Mouse (Mus musculus): ENCODE results near the gene Aspn. TPM values are rescaled to one million over a fixed set of nuclear protein-coding genes. Genes with fewer than 3 reads are reported as not detected.
"Not testable (repeated sequence)": the region's sequence is repeated elsewhere in the genome, so short reads cannot be mapped to it uniquely, and the experiment has no call there.

The Aspn gene
- polyA plus RNA-seq, 1 experiment = 5.0 TPM

DNA sequence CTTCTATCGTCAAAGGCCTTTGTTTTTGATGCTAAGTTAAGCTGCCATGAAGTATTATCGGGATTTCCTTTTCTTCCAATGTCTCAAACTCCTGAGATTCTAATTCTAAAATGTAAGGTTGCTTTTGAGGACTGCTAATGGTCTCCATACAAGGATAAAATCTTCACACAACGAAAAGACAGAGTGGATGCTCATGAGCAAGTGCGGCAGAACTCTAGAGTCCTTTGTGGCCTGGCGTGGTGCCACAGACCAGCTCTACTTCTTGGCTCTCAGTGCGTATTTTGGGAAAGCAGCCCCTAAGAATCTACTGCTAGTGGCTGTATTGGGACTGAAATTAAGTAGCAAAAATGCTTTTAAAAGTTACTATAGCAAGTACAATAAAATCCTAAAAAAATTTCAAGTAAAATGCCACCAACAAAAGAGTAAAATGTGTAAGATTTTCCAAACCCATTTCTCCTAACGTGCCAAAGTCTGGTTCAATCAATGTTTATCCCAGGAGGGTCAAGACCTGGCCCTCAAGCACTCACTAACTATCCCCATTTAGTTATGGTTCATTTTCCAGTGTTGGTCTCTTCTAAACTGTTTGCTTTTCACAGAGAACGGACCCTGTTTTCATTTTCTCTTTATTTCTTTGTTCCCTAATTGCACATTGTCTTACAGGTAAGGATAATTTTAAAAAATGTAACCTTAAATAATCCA is 40.2 kb downstream of the Aspn start:
- DNase-seq (ENCODE audit: low read depth) = no peak

DNA sequence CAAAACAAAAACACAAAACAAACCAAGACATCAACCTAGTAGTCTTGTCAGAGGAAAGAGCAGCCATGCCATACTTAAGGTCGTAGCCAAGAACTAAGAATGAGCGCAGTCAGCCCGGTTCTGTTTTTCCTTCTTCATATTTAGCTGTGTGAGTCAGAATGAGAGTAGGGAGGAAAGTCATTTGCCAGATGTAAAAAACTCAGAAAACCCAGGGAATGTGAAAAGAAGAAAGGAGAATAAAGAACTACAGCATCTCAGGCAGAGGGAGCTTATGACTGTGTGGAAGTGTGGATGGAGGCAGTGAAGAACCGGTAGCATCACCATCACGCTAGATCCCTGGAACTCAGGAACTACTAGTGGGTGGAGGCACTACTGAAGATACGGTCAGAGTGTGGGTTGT is 41.8 kb downstream of the Aspn start:
- no peak for DNase-seq (ENCODE audit: low read depth)

DNA sequence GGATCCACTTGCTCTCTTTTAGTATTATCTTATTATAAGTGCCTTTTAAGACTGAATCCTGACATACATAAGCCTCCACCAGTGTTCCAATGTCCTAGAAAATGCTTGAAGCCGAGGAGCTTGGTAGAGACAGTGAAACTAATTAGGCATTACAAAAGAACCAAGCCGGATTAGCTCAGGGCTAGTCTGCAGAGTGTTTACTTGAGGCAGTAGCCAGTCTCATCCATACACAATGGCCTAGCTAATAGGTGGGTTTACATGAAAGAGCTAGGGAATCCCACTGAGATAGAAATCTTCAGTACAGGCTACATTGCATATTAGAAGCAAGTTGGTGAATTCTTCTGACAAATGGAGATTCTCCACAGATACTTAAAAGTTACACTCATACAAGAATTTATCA is 58.3 kb downstream of the Aspn start:
- not testable (repeated sequence) for DNase-seq (ENCODE audit: low read depth)

DNA sequence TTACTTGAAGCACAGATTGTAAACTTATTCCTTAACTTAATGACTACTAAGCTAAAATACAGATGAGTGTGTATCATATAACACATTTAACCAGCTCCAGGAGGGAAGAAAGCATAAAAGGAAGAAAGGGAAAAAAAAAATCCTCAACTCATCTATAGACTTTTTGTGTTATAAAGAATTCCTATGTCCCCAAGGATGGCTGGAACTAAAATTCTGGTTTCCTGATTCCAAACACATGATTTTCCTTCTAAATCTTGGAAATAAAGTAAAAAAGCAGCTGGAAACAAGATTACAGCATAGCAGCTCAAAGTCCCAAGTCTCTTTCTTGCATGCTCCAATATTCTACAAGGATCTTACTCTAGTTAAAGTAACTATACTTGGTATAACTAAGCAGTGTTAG is 59.4 kb downstream of the Aspn start:
- DNase-seq (ENCODE audit: low read depth) = no peak

DNA sequence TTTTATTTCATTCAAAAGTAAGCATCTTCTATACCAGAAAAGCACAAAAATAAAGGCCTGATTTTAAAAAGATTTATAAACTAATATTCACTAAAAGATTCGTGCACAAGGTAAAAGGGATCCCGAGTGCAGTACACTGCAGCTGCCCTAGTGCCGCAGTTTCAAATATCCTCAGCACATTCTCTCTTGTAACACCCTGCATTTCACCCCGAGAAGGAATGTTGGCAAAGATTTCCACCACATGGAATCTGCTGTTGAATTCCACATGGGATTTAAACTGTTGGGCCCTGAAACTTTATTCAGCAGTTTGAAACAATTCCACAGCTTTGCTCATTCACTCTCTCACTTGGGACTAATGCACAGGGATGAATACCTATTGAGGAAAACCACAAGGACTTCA is 63.5 kb downstream of the Aspn start, which contains the start of gene Ogn:
TSS of gene Ogn (plus strand) at position 333 of the 400 bp plus-strand sequence.
- DNase-seq (ENCODE audit: low read depth) = no peak

DNA sequence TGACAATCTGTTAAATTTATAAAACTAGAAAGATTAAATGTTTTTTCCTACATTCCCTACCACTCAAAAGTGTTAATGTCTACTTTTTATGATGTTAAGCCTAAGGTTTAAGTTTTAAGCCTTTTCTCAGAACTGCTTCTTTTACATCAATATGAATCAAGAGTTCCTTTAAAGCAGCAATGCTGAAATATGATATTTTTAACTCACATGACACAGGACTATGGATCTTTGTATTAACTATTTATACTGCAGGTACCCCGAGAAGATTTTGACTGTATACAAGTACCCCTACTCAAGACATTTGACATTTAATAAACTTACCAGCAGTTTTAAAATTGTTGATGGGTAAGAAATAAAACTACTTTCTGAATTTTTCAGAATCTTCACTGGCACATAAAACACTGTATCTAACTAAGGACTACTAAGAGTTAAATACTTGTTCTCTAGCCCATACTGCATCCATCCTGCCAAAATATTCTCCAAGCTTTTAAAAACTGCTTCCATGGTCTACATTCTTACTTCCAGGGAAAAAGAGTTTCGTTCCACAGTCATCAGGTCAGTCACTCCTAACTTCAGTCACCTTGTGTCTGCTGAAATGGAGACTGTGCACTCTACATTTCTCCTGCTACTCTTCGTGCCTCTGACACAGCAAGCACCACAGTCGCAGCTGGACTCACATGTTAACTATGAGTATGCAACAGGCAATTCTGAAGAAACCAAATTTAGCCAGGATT is 64.5 kb downstream of the Aspn start:
- DNase-seq (ENCODE audit: low read depth) = no peak

DNA sequence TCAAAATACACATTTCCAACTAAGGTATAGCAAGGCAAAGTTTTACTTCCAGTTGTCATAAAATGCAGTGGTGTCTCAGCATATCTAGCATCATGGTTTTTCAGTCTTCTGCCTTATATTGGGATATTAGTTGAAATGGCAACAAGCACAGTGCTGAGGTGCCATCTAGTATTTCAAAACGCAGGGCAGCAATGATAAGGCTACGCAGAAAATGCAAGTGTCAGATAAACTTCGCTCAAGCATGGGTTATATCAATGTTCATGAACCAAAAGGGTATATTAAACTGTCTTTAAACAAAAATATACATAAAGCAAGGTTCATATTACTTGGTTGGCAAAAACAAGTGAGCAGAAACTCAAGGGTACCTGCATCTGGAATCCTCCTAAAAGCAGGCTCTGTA is 72.8 kb downstream of the Aspn start:
- no peak for DNase-seq (ENCODE audit: low read depth)

Other genes with a start within 250 kb of the Aspn start
- gene Fgd3, start 224.1 kb upstream of the Aspn start, polyA plus RNA-seq (2012; rRNA removed) = 2.2 and 2.6 TPM in 2 replicates
- gene Bicd2, start 202.9 kb upstream of the Aspn start, polyA plus RNA-seq (2012; rRNA removed) = 26.2 and 31.4 TPM in 2 replicates
- gene Ippk, start 123.2 kb upstream of the Aspn start, polyA plus RNA-seq (2012; rRNA removed) = 11.0 and 13.2 TPM in 2 replicates
- gene Tes3-ps, start 51.1 kb upstream of the Aspn start, polyA plus RNA-seq (2012; rRNA removed) = not detected in 2 replicates
- gene Ecm2, start 39.6 kb upstream of the Aspn start, polyA plus RNA-seq (2012; rRNA removed) = 3.9 and 4.3 TPM in 2 replicates
- 0.93 and 1.2 TPM in 2 replicates for gene Omd, start 38.0 kb downstream of the Aspn start, polyA plus RNA-seq (2012; rRNA removed)
- gene Ogn, start 63.6 kb downstream of the Aspn start, polyA plus RNA-seq (2012; rRNA removed) = 25.7 and 30.5 TPM in 2 replicates
- gene Cenpp, start 108.3 kb downstream of the Aspn start, polyA plus RNA-seq (2012; rRNA removed) = 0.24 and 0.34 TPM in 2 replicates
- 2.1 and 2.5 TPM in 2 replicates for gene Nol8, start 108.6 kb downstream of the Aspn start, polyA plus RNA-seq (2012; rRNA removed)
- gene Iars, start 137.7 kb downstream of the Aspn start, polyA plus RNA-seq (2012; rRNA removed) = 19.0 and 22.2 TPM in 2 replicates

Measured in gonadal fat pad, adult 2 months (tissue).